Mouse (Mus musculus): ENCODE results near the gene Olfr1511.
"Not testable (repeated sequence)": the region's sequence is repeated elsewhere in the genome, so short reads cannot be mapped to it uniquely, and the experiment has no call there.

Olfr1511 gene

GRCm38 (mm10) chr14:52397279-52397678 is at the start of gene Olfr1511:
Olfr1511 (minus strand) TSS chr14:52397379.
- DNase-seq (ENCODE audit: low spot score): no peak

DNA sequence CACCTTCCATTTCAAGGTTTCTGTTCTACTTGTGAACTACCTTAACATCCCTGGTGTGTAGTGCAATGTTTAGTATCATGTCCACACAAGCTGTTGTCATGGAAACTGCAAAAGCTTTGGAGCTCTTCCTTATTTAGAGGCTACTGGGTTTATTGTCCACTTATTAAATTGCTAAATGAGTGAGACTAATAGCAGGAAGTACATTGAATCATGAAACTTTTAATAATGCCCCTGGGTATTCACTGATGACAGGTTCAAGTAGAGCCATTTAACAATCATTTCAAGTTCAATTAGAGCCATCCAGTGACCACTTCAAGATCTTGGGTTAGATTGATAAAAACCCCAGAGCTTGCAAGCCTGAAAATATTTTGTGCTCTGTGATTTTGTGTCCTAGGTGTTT is 45.5 kb upstream of the Olfr1511 start, which contains the start of gene Olfr1509:
TSS of gene Olfr1509 (plus strand) at position 301 of the 400 bp plus-strand sequence.
- no peak for DNase-seq (ENCODE audit: low spot score)

- DNase-seq (ENCODE audit: low spot score): no peak
Measured at GRCm38 (mm10) chr14:52427686-52428085, 30.5 kb upstream of the Olfr1511 start.

DNA sequence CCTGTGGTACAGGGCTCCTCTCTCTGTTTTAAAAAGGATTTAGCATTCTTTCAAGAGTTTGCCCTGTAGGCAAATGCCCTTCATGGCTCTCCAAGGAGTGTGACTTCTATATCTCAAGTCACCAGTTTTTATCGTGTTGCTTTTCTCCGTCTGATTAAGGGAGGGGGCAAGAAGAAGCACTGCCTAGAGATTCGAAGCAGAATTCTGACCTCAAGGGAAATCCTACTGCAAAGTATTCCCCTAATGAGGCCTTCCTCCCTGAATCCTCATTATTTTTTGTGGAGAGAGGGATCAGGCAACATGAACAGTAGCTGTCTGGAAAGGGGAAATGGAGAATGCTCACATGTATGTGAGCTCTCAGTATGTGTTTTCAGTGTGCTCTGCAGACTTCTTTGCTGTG is 17.1 kb upstream of the Olfr1511 start, which contains the start of gene Olfr1510:
TSS of gene Olfr1510 (minus strand) at position 101 of the 400 bp plus-strand sequence.
- DNase-seq (ENCODE audit: low spot score): no peak

GRCm38 (mm10) chr14:52410142-52410919 is 13.2 kb upstream of the Olfr1511 start:
- not testable (repeated sequence) for DNase-seq (ENCODE audit: low spot score)

- not testable (repeated sequence) for DNase-seq (ENCODE audit: low spot score)
Measured at GRCm38 (mm10) chr14:52390084-52390848, 6.9 kb downstream of the Olfr1511 start.

DNA sequence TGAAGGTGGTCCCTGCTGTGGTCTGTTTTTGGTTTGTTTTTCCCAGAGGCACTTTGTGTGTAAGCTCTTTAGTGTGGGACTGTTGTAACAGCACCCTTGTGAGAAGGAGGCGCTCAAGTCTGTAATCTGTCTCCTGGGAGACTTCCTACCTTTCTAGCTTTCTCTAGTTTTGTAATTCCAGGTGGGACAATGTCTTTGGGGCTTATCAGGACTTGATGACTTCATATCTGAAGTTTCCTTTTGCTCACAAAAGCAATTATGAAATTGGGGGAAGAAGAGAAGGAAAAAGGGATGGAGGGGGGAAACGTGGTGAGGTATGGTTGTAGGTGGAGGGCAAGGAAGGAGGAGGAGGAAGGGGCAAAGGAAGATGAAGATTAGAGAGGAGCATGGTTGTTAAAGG is 18.1 kb downstream of the Olfr1511 start, which contains the start of gene Olfr1512:
TSS of gene Olfr1512 (minus strand) at position 101 of the 400 bp plus-strand sequence.
- DNase-seq (ENCODE audit: low spot score): no peak

DNA sequence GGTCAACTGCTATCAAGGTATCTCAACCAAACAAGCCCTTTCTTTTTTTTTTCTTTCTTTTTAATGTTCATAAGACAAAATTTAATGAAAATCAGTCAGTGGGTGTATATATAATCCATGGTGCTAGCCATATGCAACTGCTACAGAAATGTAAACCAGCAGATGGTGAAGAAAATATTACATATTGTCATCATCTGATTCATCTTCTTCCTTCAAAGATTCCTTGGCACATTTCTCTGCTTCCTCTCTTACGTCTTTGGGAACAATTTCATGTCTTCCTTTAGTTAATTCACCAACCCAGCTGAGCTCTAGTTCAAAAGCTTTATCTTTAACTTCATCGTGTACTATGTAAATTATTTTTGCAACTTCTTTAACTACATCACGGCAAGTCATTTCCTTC is 28.4 kb downstream of the Olfr1511 start:
- DNase-seq (ENCODE audit: low spot score): no peak

DNA sequence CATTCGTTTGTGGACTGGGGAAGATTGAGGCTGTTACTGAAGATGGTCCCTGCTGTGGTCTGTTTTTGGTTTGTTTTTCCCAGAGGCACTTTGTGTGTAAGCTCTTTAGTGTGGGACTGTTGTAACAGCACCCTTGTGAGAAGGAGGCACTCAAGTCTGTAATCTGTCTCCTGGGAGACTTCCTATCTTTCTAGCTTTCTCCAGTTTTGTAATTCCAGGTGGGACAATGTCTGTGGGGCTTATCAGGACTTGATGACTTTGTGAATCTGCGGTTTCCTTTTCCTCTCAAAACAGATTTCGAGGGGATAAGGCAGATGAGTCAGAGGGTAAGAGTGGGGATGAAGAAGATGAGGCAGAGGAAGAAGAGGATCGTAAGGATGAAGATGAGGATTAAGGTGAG is 40.9 kb downstream of the Olfr1511 start, which contains the start of gene Olfr1513:
TSS of gene Olfr1513 (minus strand) at position 101 of the 400 bp plus-strand sequence.
- no peak for DNase-seq (ENCODE audit: low spot score)

Data from layer of hippocampus, adult 11-12 months (tissue).